Mouse (Mus musculus) olfactory bulb, adult 2 months (tissue): ENCODE measurements around the gene Plekhm1.

ENCODE experiments used
- CTCF ChIP-seq: fragments of 200-500 bp; IDR thresholded peaks from 2 replicates; pipeline ENCODE4 v1.5.1; 2012; ENCODE audit warnings: low read depth, mild to moderate bottlenecking, low read length, moderate library complexity; ENCODE audit not compliant: insufficient read depth
- POLR2A ChIP-seq: fragments of 200-500 bp; IDR thresholded peaks from 2 replicates; pipeline ENCODE4 v1.6.1; 2012; ENCODE audit warnings: mild to moderate bottlenecking, low read depth, low read length, moderate library complexity; ENCODE audit not compliant: insufficient read depth

DNA sequence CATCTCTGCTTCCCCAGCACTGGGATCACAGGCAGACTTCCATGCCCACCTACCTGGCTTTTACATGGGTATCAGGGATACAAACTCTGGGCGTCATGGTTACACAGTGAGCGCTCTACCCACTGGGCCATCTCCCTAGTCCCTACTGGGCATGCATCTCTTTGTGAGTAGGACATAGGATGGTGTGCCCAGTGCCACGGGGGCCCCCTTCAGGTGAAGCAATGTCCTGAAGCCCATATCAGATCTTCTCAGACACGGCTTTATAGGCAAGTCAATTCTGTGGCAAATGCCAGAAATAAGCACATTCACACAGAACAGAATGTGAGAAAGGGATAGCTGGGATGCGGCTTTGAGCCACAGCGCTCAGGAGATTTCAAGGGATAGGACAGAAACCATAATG lies 69.4 kb downstream of the Plekhm1 start:
- TF ChIP-seq CTCF = no peak
- TF ChIP-seq POLR2A = no peak
